Comparison of ENCODE assay signal across 8 mouse cellular contexts in the genomic region with DNA sequence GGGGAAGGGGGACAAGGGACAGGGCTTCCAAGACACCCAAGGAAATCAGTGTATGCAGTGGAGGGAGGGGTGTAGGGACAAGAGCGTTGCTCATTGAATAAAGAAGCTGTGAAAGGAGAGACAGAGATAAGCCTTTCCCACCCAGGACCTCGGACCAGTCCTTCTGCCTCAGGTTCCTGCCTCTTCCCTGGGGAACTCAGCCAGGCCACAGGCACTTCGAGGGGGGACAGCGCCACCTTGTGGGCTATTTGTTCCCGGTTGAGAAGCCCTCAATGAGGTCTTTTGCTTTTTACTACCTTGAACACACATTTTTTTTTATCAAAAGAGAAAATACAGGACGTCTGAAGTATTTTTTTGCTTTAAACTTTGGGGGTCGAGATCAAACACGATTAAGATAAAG.
DNase-seq lines count a peak whose midpoint lies in the region; ATAC-seq and TF ChIP-seq lines count a peak whose summit lies in the region.

No protein-coding gene starts in this region.

- TF ChIP-seq EP300 in MEL (IDR thresholded peaks at IDR 0.05; ENCODE audit: low read depth in 1 of 2, low read length in 2 of 2) = no peak

- no peak overlapping the region for H3K4me3 ChIP-seq in MEL (ENCODE audit: control insufficient read depth in 1 of 2, insufficient read depth in 1 of 2, low read depth in 2 of 2, low read length in 2 of 2)
- H3K4me3 ChIP-seq in cerebellum, adult 2 months (replicated peaks; ENCODE audit: insufficient read depth, low read depth, low read length) = no peak overlapping the region
- H3K4me3 ChIP-seq in gastrocnemius, adult 2 months = no peak overlapping the region
- H3K4me3 ChIP-seq in kidney, embryonic 16.5 days (ENCODE audit: low read length) = no peak overlapping the region
- no peak overlapping the region for H3K4me3 ChIP-seq in liver, adult 2 months (ENCODE audit: insufficient read depth, low read depth, low read length)

- no peak; the same call in 1 of the 2 replicates for TF ChIP-seq RAD21 in MEL (IDR thresholded peaks at IDR 0.05; ENCODE audit: low read depth, low read length)

- H3K4me2 ChIP-seq in kidney, embryonic 16.5 days (replicated peaks; ENCODE audit: low read depth, low read length) = no peak overlapping the region

- WGBS in cerebellum, adult 2 months = 15% methylated on average over 8 of the region's 8 CpGs
- 6% methylated on average over 8 of the region's 8 CpGs for WGBS in kidney, embryonic 16.5 days
- 4% methylated on average over 8 of the region's 8 CpGs for WGBS in liver, adult 2 months

- H3K9me3 ChIP-seq in MEL (replicated peaks; ENCODE audit: insufficient read depth, low read length) = no peaks in the 10 kb centered on the region
- no peaks in the 10 kb centered on the region for H3K9me3 ChIP-seq in kidney, embryonic 16.5 days (ENCODE audit: low read length)

- H3K27ac ChIP-seq in MEL (ENCODE audit: control insufficient read depth, low read depth, low read length) = no peak overlapping the region
- H3K27ac ChIP-seq in cerebellum, adult 2 months (ENCODE audit: insufficient read depth, low read length) = no peak overlapping the region
- no peak overlapping the region for H3K27ac ChIP-seq in gastrocnemius, adult 2 months
- H3K27ac ChIP-seq in kidney, embryonic 16.5 days (ENCODE audit: low read length) = no peak overlapping the region
- H3K27ac ChIP-seq in liver, adult 2 months (replicated peaks; ENCODE audit: insufficient read depth, low read depth, low read length) = no peak overlapping the region

- no peaks in the 10 kb centered on the region for H3K4me1 ChIP-seq in MEL (ENCODE audit: control insufficient read depth in 1 of 2, insufficient read depth in 2 of 2, low read length in 2 of 2)
- H3K4me1 ChIP-seq in cerebellum, adult 2 months (ENCODE audit: control insufficient read depth, insufficient read depth, low read length) = peaks cover 10% of the 10 kb centered on the region
- H3K4me1 ChIP-seq in kidney, embryonic 16.5 days (ENCODE audit: insufficient read depth, low read length) = no peaks in the 10 kb centered on the region
- no peaks in the 10 kb centered on the region for H3K4me1 ChIP-seq in liver, adult 2 months (ENCODE audit: control insufficient read depth, insufficient read depth, low read length)

- peak; percentile 11 to 58 (median 28); a peak in 5 of 6 replicates for TF ChIP-seq CTCF in MEL (IDR thresholded peaks at IDR 0.05 in 2 of 3, conservative IDR thresholded peaks at IDR 0.05 in 1 of 3; ENCODE audit: control insufficient read depth in 1 of 3, insufficient read depth in 1 of 3, low read depth in 2 of 3, low read length in 3 of 3, poor library complexity in 1 of 3, severe bottlenecking in 1 of 3)
- peak; percentile 82 for TF ChIP-seq CTCF in cerebellum, adult 2 months (IDR thresholded peaks at IDR 0.05; ENCODE audit: borderline replicate concordance, insufficient read depth, low read depth, low read length)
- peak; percentile 90 for TF ChIP-seq CTCF in gastrocnemius, adult 2 months (IDR thresholded peaks at IDR 0.05)
- TF ChIP-seq CTCF in liver, adult 2 months (IDR thresholded peaks at IDR 0.05; ENCODE audit: low read depth, low read length) = peak; percentile 93

- DNase-seq in 3134 (ENCODE audit: extremely low read depth, insufficient read length, low spot score) (peak; percentile 44), MEL (ENCODE audit: low read depth, low spot score) (no peak)
- peak; percentile 67 to 79 for DNase-seq in cerebellum, adult 2 months
- peak; percentile 81 for DNase-seq in gastrocnemius, adult 2 months
- peak; percentile 49 for DNase-seq in liver, adult 2 months (ENCODE audit: extremely low read depth, low read depth, low spot score)
- peak; percentile 76 for DNase-seq in retina, postnatal 1 day
- DNase-seq in thymus, postnatal 4 days = peak; percentile 83

- no peaks in the 10 kb centered on the region for H3K79me2 ChIP-seq in MEL (ENCODE audit: control insufficient read depth, insufficient read depth, low read length, poor library complexity)
- H3K79me2 ChIP-seq in liver, adult 2 months (ENCODE audit: control insufficient read depth, insufficient read depth, low read length) = no peaks in the 10 kb centered on the region

- no peaks in the 10 kb centered on the region for H3K36me3 ChIP-seq in MEL (ENCODE audit: control insufficient read depth in 1 of 2, insufficient read depth in 2 of 2, low read length in 2 of 2)
- no peaks in the 10 kb centered on the region for H3K36me3 ChIP-seq in kidney, embryonic 16.5 days (ENCODE audit: insufficient read depth, low read length)
- H3K36me3 ChIP-seq in liver, adult 2 months (ENCODE audit: control insufficient read depth, insufficient read depth, low read length) = no peaks in the 10 kb centered on the region

- intact Hi-C loops in gastrocnemius, adult 2 months (cut with DNase I) = loop anchor here (2.0 kb wide), 1 partner anchor 143 kb away; no protein-coding TSS in a partner anchor

- ATAC-seq in kidney, embryonic 16.5 days (ENCODE audit: low FRiP score, low TSS enrichment) = peak; percentile 70; the same call in 1 of the 2 replicates

- H3K9ac ChIP-seq in MEL (ENCODE audit: control insufficient read depth, low read depth, low read length, poor library complexity, severe bottlenecking) = no peak overlapping the region
- H3K9ac ChIP-seq in kidney, embryonic 16.5 days (replicated peaks; ENCODE audit: low read length) = no peak overlapping the region
- no peak overlapping the region for H3K9ac ChIP-seq in liver, adult 2 months (ENCODE audit: low read depth, low read length)

- H3K27me3 ChIP-seq in MEL (ENCODE audit: control insufficient read depth in 1 of 2, insufficient read depth in 2 of 2, low read length in 2 of 2) = no peaks in the 10 kb centered on the region
- 0 out of 2 replicates have a peak, but pooled peaks cover 1% of the 10 kb centered on the region for H3K27me3 ChIP-seq in cerebellum, adult 2 months (ENCODE audit: control insufficient read depth, insufficient read depth, low read length)
- H3K27me3 ChIP-seq in kidney, embryonic 16.5 days (ENCODE audit: insufficient read depth, low read length) = no peaks in the 10 kb centered on the region
- no peaks in the 10 kb centered on the region for H3K27me3 ChIP-seq in liver, adult 2 months (ENCODE audit: control insufficient read depth, insufficient read depth, low read length)

- no peak for TF ChIP-seq POLR2A in MEL (IDR thresholded peaks at IDR 0.05; ENCODE audit: control insufficient read depth in 1 of 2, insufficient read depth in 1 of 2, low read depth in 1 of 2, low read length in 2 of 2, poor library complexity in 1 of 2)
- no peak for TF ChIP-seq POLR2A in cerebellum, adult 2 months (IDR thresholded peaks at IDR 0.05; ENCODE audit: borderline replicate concordance, insufficient read depth, low read length)
- no peak for TF ChIP-seq POLR2A in liver, adult 2 months (IDR thresholded peaks at IDR 0.05; ENCODE audit: extremely low read depth, insufficient read depth, low read length)

TF ChIP-seq in MEL, 35 proteins besides CTCF, POLR2A, EP300 and RAD21:
- TF ChIP-seq JUND (IDR thresholded peaks at IDR 0.05; ENCODE audit: low read depth, low read length) (no peak), ETS1 (IDR thresholded peaks at IDR 0.05; ENCODE audit: low read depth, low read length) (no peak)

Comparison
In these comparisons a context has a peak if more than half of its experiments do, and no peak if none do; other contexts are left out.
1. CTCF ChIP-seq: peak in every context shown above with its lines; median percentile 93 in liver, adult 2 months; 90 in gastrocnemius, adult 2 months; 82 in cerebellum, adult 2 months; 28 in MEL.